Mouse (Mus musculus): ENCODE results near the gene Nipal3. TPM values are rescaled to one million over a fixed set of nuclear protein-coding genes. Genes with fewer than 3 reads are reported as not detected.

Gene Nipal3
- polyA plus RNA-seq, 1 experiment from 2014 or later, result 4.5 TPM

DNA sequence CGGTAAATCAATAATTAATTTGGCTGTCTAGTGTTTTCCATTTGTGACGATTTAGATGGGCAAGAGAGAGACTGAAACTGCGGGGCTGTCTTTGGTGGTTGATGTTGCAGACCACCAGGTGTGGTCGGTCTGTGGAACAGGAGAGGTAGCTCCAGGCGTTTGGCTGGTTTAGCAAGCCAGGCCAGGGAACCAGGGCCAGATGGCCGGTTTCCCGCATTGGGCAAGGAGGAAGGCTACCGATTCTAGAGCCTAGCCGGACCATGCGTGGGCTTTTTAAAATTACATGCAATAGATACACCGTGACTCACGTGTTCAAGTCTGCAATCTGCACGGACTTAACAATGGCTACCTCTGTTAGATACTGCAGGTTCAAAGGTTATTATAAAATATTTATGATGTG is 73.9 kb downstream of the Nipal3 start:
- DNase-seq (ENCODE audit: low spot score) (no peak), ATAC-seq (replicated peaks; ENCODE audit: low FRiP score) (no peak)
- 0 out of 2 replicates have a peak, but pooled peaks cover 2% of the 10 kb centered on the region for H3K4me1 ChIP-seq (replicated peaks; ENCODE audit: control insufficient read depth, insufficient read depth, low read length)
- WGBS, result 91% methylated on average over 13 of the region's 13 CpGs
- no peaks in the 10 kb centered on the region for H3K36me3 ChIP-seq (ENCODE audit: control insufficient read depth, insufficient read depth, low read length)
- H3K27ac ChIP-seq (ENCODE audit: low read depth, low read length), result no peak overlapping the region
- no peak overlapping the region for H3K9ac ChIP-seq (ENCODE audit: low read depth, low read length)
- H3K4me2 ChIP-seq, result no peak overlapping the region
- no peaks in the 10 kb centered on the region for H3K9me3 ChIP-seq (ENCODE audit: control insufficient read depth, low read length)
- no peak overlapping the region for H3K4me3 ChIP-seq (ENCODE audit: low read depth, low read length)
- H3K27me3 ChIP-seq (replicated peaks; ENCODE audit: control insufficient read depth, insufficient read depth, low read length), result no peaks in the 10 kb centered on the region

DNA sequence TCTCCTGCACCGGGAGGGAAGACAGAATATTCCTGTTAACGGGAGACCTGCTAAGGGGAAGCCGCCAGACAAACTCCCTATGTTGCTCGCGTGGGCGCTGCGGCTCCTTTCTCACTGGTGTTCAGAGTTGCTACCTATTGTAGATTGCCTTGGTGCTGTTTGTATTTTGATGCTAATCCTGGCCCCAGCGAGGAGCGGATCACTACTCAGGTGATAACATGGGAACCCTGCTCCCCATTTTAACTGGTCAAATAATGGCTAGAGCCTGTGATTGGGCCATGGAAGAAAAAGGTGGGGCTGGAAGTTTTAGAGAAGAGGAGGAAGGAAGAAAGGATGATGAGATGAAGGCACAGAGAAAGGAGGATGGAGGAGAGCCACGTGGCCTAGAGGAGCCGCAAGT is 74.4 kb downstream of the Nipal3 start:
- DNase-seq (ENCODE audit: low spot score) (no peak), ATAC-seq (replicated peaks; ENCODE audit: low FRiP score) (no peak)
- Histone ChIP-seq H3K4me1 (replicated peaks; ENCODE audit: control insufficient read depth, insufficient read depth, low read length) (peaks cover 5% of the 10 kb centered on the region; the same call in 1 of the 2 replicates), H3K36me3 (ENCODE audit: control insufficient read depth, insufficient read depth, low read length) (no peaks in the 10 kb centered on the region), H3K9me3 (ENCODE audit: control insufficient read depth, low read length) (no peaks in the 10 kb centered on the region), H3K27ac (ENCODE audit: low read depth, low read length) (no peak overlapping the region), H3K4me2 (no peak overlapping the region), H3K9ac (ENCODE audit: low read depth, low read length) (no peak overlapping the region), H3K27me3 (replicated peaks; ENCODE audit: control insufficient read depth, insufficient read depth, low read length) (no peaks in the 10 kb centered on the region), H3K4me3 (ENCODE audit: low read depth, low read length) (no peak overlapping the region)
- WGBS, result 79% methylated on average over 11 of the region's 11 CpGs

- no peak overlapping the region for H3K4me2 ChIP-seq
- ATAC-seq (replicated peaks; ENCODE audit: low FRiP score) (no peak), DNase-seq (ENCODE audit: low spot score) (no peak)
- H3K4me1 ChIP-seq (replicated peaks; ENCODE audit: control insufficient read depth, insufficient read depth, low read length), result peaks cover 8% of the 10 kb centered on the region; the same call in 1 of the 2 replicates
- no peaks in the 10 kb centered on the region for H3K36me3 ChIP-seq (ENCODE audit: control insufficient read depth, insufficient read depth, low read length)
- H3K9ac ChIP-seq (ENCODE audit: low read depth, low read length), result no peak overlapping the region
- H3K4me3 ChIP-seq (ENCODE audit: low read depth, low read length), result no peak overlapping the region
- no peak overlapping the region for H3K27ac ChIP-seq (ENCODE audit: low read depth, low read length)
- 83% methylated on average over 21 of the region's 21 CpGs for WGBS
- no peaks in the 10 kb centered on the region for H3K9me3 ChIP-seq (ENCODE audit: control insufficient read depth, low read length)
- no peaks in the 10 kb centered on the region for H3K27me3 ChIP-seq (replicated peaks; ENCODE audit: control insufficient read depth, insufficient read depth, low read length)
These were observed 74.8 kb downstream of the Nipal3 start for GRCm38 (mm10) chr4:135419996-135420395.

DNA sequence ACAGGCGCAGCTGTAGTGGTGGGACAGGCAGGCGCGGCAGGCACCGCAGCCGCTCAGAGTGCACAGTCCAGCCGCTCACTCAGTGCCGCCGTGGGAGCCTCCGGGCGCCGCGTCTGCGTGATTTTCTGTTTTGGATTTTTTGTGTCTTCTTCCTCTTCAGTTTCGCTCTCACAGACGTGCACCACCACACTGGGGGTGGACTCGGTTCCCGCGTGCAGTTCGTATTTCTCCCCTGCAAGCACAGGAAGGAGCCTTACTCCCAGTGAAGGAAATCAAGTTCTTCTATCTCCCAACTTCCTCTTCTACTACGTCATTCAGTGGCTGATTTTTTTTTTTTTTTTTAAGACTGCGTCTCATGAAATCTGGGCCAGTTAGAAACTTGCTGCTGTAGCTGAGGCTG is 78.5 kb downstream of the Nipal3 start:
- ATAC-seq (replicated peaks; ENCODE audit: low FRiP score) (no peak), DNase-seq (ENCODE audit: low spot score) (no peak)
- Histone ChIP-seq H3K36me3 (ENCODE audit: control insufficient read depth, insufficient read depth, low read length) (0 out of 2 replicates have a peak, but pooled peaks cover 2% of the 10 kb centered on the region), H3K4me3 (ENCODE audit: low read depth, low read length) (no peak overlapping the region), H3K9me3 (ENCODE audit: control insufficient read depth, low read length) (no peaks in the 10 kb centered on the region), H3K4me2 (no peak overlapping the region), H3K4me1 (replicated peaks; ENCODE audit: control insufficient read depth, insufficient read depth, low read length) (peaks cover 8% of the 10 kb centered on the region; the same call in 1 of the 2 replicates), H3K27ac (ENCODE audit: low read depth, low read length) (no peak overlapping the region), H3K27me3 (replicated peaks; ENCODE audit: control insufficient read depth, insufficient read depth, low read length) (no peaks in the 10 kb centered on the region), H3K9ac (ENCODE audit: low read depth, low read length) (no peak overlapping the region)
- whole genome bisulfite sequencing, result 60% methylated on average over 21 of the region's 21 CpGs

DNA sequence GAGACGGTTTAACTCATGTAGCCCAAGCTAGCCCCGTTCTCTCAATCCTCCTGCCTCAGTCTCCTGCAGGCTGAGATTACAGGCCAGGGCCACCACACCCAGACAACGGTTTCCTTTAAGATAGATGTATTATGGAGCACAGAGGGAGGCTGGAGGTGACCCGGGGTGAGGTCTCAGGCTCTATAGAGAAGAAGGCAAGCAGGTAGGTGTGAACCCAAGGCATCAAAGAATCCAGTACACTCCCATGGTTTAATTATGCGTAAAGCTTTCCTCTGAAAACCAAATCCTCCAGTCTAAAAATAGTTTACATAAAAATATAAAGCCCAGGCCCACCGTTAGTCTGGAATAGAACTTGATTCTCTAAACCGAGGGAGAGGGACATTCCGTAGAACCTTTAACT is 81.3 kb downstream of the Nipal3 start:
- Histone ChIP-seq H3K4me3 (ENCODE audit: low read depth, low read length) (no peak overlapping the region), H3K27ac (ENCODE audit: low read depth, low read length) (no peak overlapping the region), H3K4me2 (no peak overlapping the region), H3K9ac (ENCODE audit: low read depth, low read length) (no peak overlapping the region), H3K36me3 (ENCODE audit: control insufficient read depth, insufficient read depth, low read length) (0 out of 2 replicates have a peak, but pooled peaks cover 2% of the 10 kb centered on the region), H3K4me1 (replicated peaks; ENCODE audit: control insufficient read depth, insufficient read depth, low read length) (peaks cover 8% of the 10 kb centered on the region; the same call in 1 of the 2 replicates), H3K9me3 (ENCODE audit: control insufficient read depth, low read length) (no peaks in the 10 kb centered on the region), H3K27me3 (replicated peaks; ENCODE audit: control insufficient read depth, insufficient read depth, low read length) (no peaks in the 10 kb centered on the region)
- 69% methylated on average over 8 of the region's 8 CpGs for WGBS
- ATAC-seq (replicated peaks; ENCODE audit: low FRiP score) (no peak), DNase-seq (ENCODE audit: low spot score) (no peak)

DNA sequence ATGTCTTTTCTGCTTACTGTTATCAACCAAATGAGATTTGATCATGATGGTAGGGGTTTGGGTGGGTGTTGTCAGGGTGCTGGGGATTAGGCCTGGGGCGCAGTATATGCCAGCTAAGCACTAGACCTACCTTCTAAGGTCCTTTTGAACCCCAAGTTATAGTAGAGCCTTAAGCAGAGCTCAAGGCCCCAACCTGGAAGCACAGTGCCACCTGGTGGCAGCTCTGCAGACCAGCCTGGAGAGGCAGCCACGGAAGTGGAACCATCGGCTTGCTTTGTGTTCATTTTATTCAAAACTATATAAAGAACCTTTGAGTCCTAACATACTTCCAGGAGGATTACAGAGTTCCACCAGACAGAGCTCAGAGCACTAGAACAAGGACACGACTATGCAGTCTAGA is 83.2 kb downstream of the Nipal3 start:
- 26% methylated on average over 4 of the region's 4 CpGs for WGBS
- Histone ChIP-seq H3K4me1 (replicated peaks; ENCODE audit: control insufficient read depth, insufficient read depth, low read length) (peaks cover 8% of the 10 kb centered on the region; the same call in 1 of the 2 replicates), H3K9ac (ENCODE audit: low read depth, low read length) (no peak overlapping the region), H3K4me2 (no peak overlapping the region), H3K27me3 (replicated peaks; ENCODE audit: control insufficient read depth, insufficient read depth, low read length) (no peaks in the 10 kb centered on the region), H3K27ac (ENCODE audit: low read depth, low read length) (no peak overlapping the region), H3K36me3 (ENCODE audit: control insufficient read depth, insufficient read depth, low read length) (0 out of 2 replicates have a peak, but pooled peaks cover 2% of the 10 kb centered on the region), H3K4me3 (ENCODE audit: low read depth, low read length) (no peak overlapping the region), H3K9me3 (ENCODE audit: control insufficient read depth, low read length) (no peaks in the 10 kb centered on the region)
- DNase-seq (ENCODE audit: low spot score) (peak; percentile 43), ATAC-seq (replicated peaks; ENCODE audit: low FRiP score) (peak; percentile 53; the same call in 1 of the 2 replicates)

GRCm38 (mm10) chr4:135406180-135406579 is 88.7 kb downstream of the Nipal3 start:
- WGBS, result 60% methylated on average over 5 of the region's 5 CpGs
- Histone ChIP-seq H3K4me1 (replicated peaks; ENCODE audit: control insufficient read depth, insufficient read depth, low read length) (peaks cover 14% of the 10 kb centered on the region), H3K4me3 (ENCODE audit: low read depth, low read length) (no peak overlapping the region), H3K36me3 (ENCODE audit: control insufficient read depth, insufficient read depth, low read length) (no peaks in the 10 kb centered on the region), H3K27me3 (replicated peaks; ENCODE audit: control insufficient read depth, insufficient read depth, low read length) (no peaks in the 10 kb centered on the region), H3K9ac (ENCODE audit: low read depth, low read length) (no peak overlapping the region), H3K9me3 (ENCODE audit: control insufficient read depth, low read length) (no peaks in the 10 kb centered on the region), H3K4me2 (no peak overlapping the region), H3K27ac (ENCODE audit: low read depth, low read length) (no peak overlapping the region)
- ATAC-seq (replicated peaks; ENCODE audit: low FRiP score), result no peak
- no peak for DNase-seq (ENCODE audit: low spot score)

- Histone ChIP-seq H3K4me3 (ENCODE audit: low read depth, low read length) (no peak overlapping the region), H3K4me1 (replicated peaks; ENCODE audit: control insufficient read depth, insufficient read depth, low read length) (peaks cover 14% of the 10 kb centered on the region), H3K9ac (ENCODE audit: low read depth, low read length) (no peak overlapping the region), H3K27me3 (replicated peaks; ENCODE audit: control insufficient read depth, insufficient read depth, low read length) (no peaks in the 10 kb centered on the region), H3K27ac (ENCODE audit: low read depth, low read length) (no peak overlapping the region; the same call in 1 of the 2 replicates), H3K4me2 (no peak overlapping the region), H3K36me3 (ENCODE audit: control insufficient read depth, insufficient read depth, low read length) (no peaks in the 10 kb centered on the region), H3K9me3 (ENCODE audit: control insufficient read depth, low read length) (no peaks in the 10 kb centered on the region)
- no peak for DNase-seq (ENCODE audit: low spot score)
- 56% methylated on average over 2 of the region's 2 CpGs for WGBS
- ATAC-seq (replicated peaks; ENCODE audit: low FRiP score), result peak; percentile 87
These were observed 89.9 kb downstream of the Nipal3 start for GRCm38 (mm10) chr4:135404916-135405315.

GRCm38 (mm10) chr4:135404048-135404447 is 90.8 kb downstream of the Nipal3 start:
- Histone ChIP-seq H3K27ac (ENCODE audit: low read depth, low read length) (no peak overlapping the region), H3K4me1 (replicated peaks; ENCODE audit: control insufficient read depth, insufficient read depth, low read length) (peaks cover 14% of the 10 kb centered on the region), H3K4me3 (ENCODE audit: low read depth, low read length) (no peak overlapping the region), H3K27me3 (replicated peaks; ENCODE audit: control insufficient read depth, insufficient read depth, low read length) (peaks cover 6% of the 10 kb centered on the region), H3K36me3 (ENCODE audit: control insufficient read depth, insufficient read depth, low read length) (no peaks in the 10 kb centered on the region), H3K9ac (ENCODE audit: low read depth, low read length) (no peak overlapping the region), H3K9me3 (ENCODE audit: control insufficient read depth, low read length) (no peaks in the 10 kb centered on the region), H3K4me2 (no peak overlapping the region)
- DNase-seq (ENCODE audit: low spot score) (no peak), ATAC-seq (replicated peaks; ENCODE audit: low FRiP score) (no peak)
- WGBS, result 82% methylated on average over 10 of the region's 10 CpGs

Data from liver, embryonic 11.5 days (tissue).